Mouse (Mus musculus) midbrain, embryonic 16.5 days (tissue): Measurements from ENCODE around the gene 9230104L09Rik. TPM values are rescaled to one million over a fixed set of nuclear protein-coding genes. Genes with fewer than 3 reads are reported as not detected.

ENCODE experiments used
- ATAC-seq: fragments of 200-750 bp; cut with Nextera tagmentation; 2 replicates; pipeline ENCODE4 v1.8.0; 2017; ENCODE audit warnings: moderate TSS enrichment
- H3K27ac ChIP-seq: fragments of 300-500 bp; sonication (generic); 2 replicates; pipeline ENCODE4 v1.5.1; 2014; ENCODE audit warnings: mild to moderate bottlenecking, low read length, mixed read lengths
- H3K27me3 ChIP-seq: fragments of 300-500 bp; sonication (generic); 2 replicates; pipeline ENCODE4 v1.6.1; 2014; ENCODE audit warnings: low read depth, low read length, mixed read lengths; ENCODE audit not compliant: control insufficient read depth, insufficient read depth
- H3K36me3 ChIP-seq: fragments of 300-500 bp; sonication (generic); 2 replicates; pipeline ENCODE4 v1.6.1; 2014; ENCODE audit warnings: mild to moderate bottlenecking, low read length, moderate library complexity, mixed read lengths; ENCODE audit not compliant: control insufficient read depth, insufficient read depth
- H3K4me1 ChIP-seq: fragments of 300-500 bp; sonication (generic); 2 replicates; pipeline ENCODE4 v1.6.1; 2014; ENCODE audit warnings: mild to moderate bottlenecking, low read length, mixed read lengths; ENCODE audit not compliant: control insufficient read depth, insufficient read depth
- H3K4me2 ChIP-seq: fragments of 300-500 bp; sonication (generic); 2 replicates; pipeline ENCODE4 v1.6.1; 2014; ENCODE audit warnings: mild to moderate bottlenecking, low read length, mixed read lengths
- H3K4me3 ChIP-seq: fragments of 300-500 bp; sonication (generic); 2 replicates; pipeline ENCODE4 v1.5.1; 2014; ENCODE audit warnings: low read depth, mild to moderate bottlenecking, low read length, moderate library complexity, mixed read lengths
- H3K9ac ChIP-seq: fragments of 300-500 bp; sonication (generic); 2 replicates; pipeline ENCODE4 v1.6.1; 2014; ENCODE audit warnings: low read depth, low read length, mixed read lengths
- H3K9me3 ChIP-seq: fragments of 300-500 bp; sonication (generic); replicated peaks from 2 replicates; pipeline ENCODE4 v1.6.1; 2014; ENCODE audit warnings: mild to moderate bottlenecking, low read length, mixed read lengths; ENCODE audit not compliant: control insufficient read depth, poor library complexity, severe bottlenecking
- WGBS: fragments of 180-500 bp; shearing (Covaris S2); extraction: QIAGEN DNeasy Blood & Tissue Kit; methylation state at CpG from one replicate; pipeline ENCODE4 v1.1.7; 2014; 5-methylcytosine and 5-hydroxymethylcytosine counted together
- polyA plus RNA-seq: library from polyadenylated mRNA; unstranded; fragments of >200 nt; fragmentation: Nextera tagmentation; extraction: Ambion mirVana; gene quantifications from 2 replicates; pipeline ENCODE4 v1.2.1, GENCODE M21; 2015

The 9230104L09Rik gene
- polyA plus RNA-seq, result not detected in 2 replicates

DNA sequence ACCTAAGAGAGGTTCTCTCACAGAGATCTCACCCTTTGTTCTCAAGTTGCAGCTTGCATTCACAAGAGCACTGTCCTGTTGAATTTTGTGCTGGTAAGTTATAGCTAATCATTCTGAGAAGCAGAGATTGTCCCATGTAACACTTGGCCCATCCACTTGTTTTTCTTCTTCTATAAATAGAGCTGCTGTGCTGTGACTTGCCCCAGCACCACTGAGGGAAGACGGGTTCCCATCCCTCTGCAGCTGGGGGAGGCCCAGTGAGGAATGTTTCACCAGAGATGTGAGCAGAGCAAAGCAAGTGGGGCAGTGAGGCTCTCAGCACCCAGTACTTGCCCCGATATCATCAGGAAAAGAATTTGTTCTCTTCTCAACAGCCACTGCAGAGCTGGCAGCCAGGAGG, at the start of gene 9230104L09Rik:
TSS of gene 9230104L09Rik (minus strand) at position 73 of the 400 bp plus-strand sequence.
- H3K4me2 ChIP-seq, result no peak within 1 kb of the TSS
- no peaks in the 10 kb centered on the region for H3K36me3 ChIP-seq
- H3K4me3 ChIP-seq, result no peak within 1 kb of the TSS
- no peaks in the 10 kb centered on the region for H3K9me3 ChIP-seq
- no peaks in the 10 kb centered on the region for H3K27me3 ChIP-seq
- whole genome bisulfite sequencing, result 68% methylated on average over 2 of the region's 2 CpGs
- no peak for ATAC-seq
- no peak within 1 kb of the TSS for H3K9ac ChIP-seq
- H3K27ac ChIP-seq, result no peak within 1 kb of the TSS
- H3K4me1 ChIP-seq, result no peaks in the 10 kb centered on the region

DNA sequence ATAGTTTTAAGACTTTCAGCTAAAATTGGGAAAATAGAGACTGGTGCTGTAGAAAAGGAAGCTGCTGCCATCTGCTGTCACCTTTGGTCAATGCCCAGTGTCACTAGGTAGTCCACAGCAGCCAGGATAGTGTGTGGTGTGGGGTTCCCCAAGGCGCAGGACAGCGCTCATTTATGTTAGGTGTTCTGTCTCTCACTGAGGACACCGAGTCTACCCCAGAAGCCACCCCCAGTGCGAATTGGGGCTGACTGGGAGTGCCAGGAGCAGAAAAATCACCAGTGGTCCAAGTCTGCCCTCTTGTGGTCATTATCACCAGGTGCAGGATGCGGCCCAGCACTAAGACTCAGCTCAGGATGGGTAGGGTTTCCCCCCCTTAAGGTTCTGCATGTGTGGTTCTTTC, 37.4 kb upstream of the 9230104L09Rik start:
- no peaks in the 10 kb centered on the region for H3K4me1 ChIP-seq
- no peak overlapping the region; the same call in 1 of the 2 replicates for H3K4me2 ChIP-seq
- WGBS, result 11% methylated on average over 5 of the region's 5 CpGs
- no peaks in the 10 kb centered on the region for H3K9me3 ChIP-seq
- ATAC-seq, result peak; percentile 88
- no peaks in the 10 kb centered on the region for H3K36me3 ChIP-seq
- H3K27ac ChIP-seq, result no peak overlapping the region
- no peak overlapping the region for H3K4me3 ChIP-seq
- no peaks in the 10 kb centered on the region for H3K27me3 ChIP-seq
- H3K9ac ChIP-seq, result no peak overlapping the region

DNA sequence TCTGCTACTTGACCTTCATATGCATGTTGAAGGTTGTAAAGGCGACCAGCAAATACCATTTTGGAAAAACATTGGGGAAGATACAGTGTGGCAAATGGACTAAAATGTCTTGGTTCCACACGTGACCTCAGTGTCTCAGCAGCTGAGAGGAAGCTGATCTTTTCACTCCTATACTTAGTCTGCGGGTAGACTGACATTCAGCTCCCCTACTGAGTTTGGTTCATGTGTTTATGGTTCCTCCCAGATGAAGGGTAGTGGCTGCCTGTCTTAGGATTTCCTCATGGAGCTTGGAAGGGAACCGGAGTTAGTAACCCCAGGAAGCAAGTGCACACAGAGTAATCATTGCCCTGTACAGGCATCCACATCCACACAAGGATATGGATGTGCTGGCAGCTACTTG, 35.5 kb upstream of the 9230104L09Rik start:
- Histone ChIP-seq H3K27me3 (no peaks in the 10 kb centered on the region), H3K27ac (no peak overlapping the region), H3K4me1 (no peaks in the 10 kb centered on the region), H3K4me2 (no peak overlapping the region), H3K36me3 (no peaks in the 10 kb centered on the region), H3K9ac (no peak overlapping the region), H3K4me3 (no peak overlapping the region), H3K9me3 (no peaks in the 10 kb centered on the region)
- whole genome bisulfite sequencing, result 73% methylated on average over 4 of the region's 4 CpGs
- ATAC-seq, result no peak

DNA sequence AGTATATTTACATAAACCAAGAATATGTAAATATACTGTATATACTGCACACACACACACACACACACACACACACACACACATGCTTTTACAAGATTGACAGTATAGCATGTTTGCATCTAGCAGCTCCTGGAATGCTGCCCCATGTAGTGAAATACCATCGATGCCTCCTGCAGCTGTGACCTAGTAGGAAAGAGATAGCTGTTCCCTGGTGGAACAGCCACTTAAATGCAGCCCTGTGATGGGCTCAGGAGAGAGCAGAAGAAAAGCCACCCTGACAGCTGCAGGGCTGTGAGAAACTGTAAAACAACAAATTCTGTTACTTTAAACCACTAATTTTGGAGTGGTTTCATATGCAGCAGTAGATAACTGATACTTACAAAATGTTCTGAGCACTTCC, 31.4 kb upstream of the 9230104L09Rik start:
- Histone ChIP-seq H3K9ac (no peak overlapping the region), H3K9me3 (no peaks in the 10 kb centered on the region), H3K4me1 (no peaks in the 10 kb centered on the region), H3K27ac (no peak overlapping the region), H3K27me3 (no peaks in the 10 kb centered on the region), H3K4me3 (no peak overlapping the region), H3K4me2 (no peak overlapping the region), H3K36me3 (no peaks in the 10 kb centered on the region)
- no peak for ATAC-seq
- 76% methylated on average over 1 of the region's 1 CpGs for WGBS

DNA sequence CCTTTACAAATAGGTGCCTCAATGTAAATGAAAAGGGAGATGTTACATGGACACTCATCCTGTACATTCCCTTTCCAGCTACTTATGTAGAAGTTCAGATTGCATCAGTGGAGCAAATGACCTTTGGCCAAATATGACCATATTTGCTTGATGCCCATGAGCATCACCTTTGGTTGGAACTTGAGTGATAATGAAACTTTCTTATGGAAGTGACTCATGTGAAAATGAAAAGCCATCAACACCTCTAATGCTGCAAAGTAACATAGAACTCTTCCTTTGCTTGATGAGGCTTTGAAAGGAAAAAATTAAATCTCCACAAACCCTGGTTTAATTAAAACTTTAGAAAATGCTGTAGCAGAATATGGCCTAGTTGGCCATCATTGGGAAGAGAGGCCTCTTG, 28.3 kb upstream of the 9230104L09Rik start:
- Histone ChIP-seq H3K36me3 (no peaks in the 10 kb centered on the region), H3K9me3 (no peaks in the 10 kb centered on the region), H3K27ac (no peak overlapping the region), H3K9ac (no peak overlapping the region), H3K4me2 (no peak overlapping the region), H3K4me3 (no peak overlapping the region), H3K4me1 (peaks cover 8% of the 10 kb centered on the region), H3K27me3 (no peaks in the 10 kb centered on the region)
- no peak for ATAC-seq

DNA sequence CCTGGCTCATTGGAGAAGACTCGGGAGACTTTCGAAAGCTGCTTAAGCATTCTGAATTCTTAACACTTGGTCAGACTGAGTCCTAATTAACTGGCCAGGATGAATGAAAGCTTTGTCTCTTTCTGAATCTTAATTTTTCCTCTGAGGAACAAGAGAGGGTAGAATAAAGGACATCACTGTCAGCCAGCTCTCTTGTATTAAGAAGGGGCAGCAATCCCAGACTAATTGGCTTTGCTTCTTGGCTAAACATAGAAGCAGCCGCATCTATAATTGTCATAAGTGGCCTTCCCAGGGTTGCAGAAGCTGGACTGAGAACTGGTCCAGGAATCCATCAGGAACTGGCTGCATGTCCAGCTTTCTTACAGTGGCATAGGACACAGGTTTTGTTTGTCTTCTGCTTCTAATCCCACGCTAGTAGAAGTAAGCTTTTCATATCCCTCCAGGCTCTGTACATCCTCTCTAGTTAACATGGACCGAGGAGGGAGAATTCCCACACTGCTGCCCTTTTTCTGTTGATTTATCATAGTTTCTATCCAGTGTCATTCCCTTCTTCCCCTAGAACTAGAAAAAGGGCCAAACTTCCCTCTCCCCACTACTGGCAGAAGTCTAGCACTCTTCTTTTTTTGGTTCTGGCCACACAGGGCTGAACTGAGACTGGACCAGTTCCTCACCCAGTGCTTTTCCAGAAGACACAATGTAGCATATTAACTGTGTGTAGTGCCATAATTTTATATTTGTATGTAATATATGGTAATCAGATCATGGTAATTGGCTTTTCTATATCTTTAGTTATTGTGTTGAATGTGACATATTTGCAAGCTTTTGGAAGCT, 25.4 kb upstream of the 9230104L09Rik start:
- ATAC-seq, result peak; percentile 92

DNA sequence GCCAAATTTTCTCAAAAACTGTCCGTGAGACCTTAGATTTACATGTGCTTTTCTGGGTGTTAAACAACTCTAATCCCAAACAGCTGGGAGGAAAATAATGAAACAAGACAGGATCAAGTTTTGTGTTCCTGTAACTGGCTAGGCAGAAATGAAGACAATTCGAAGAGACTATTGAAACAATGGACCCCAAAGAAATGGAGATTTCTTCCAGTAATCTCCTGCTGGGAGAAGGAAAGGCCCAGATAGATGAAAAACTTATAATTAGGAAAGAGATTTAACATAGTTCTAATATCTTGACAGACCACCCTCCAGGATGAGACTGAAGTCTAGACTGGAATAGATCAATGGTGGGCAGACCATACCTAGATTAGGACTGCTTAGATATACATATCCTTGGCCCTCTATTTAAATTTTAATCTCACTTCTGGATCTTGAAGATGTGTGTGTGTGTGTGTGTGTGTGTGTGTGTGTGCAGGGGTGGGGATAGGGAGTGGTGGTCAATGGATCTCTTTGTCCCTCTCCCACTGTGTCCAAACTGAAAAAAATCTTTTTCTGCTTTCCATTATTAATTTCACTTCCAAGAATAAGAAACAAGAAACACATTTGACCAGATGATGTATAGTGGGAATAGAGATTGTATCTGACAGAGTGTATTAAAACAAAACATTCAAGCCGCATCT, 24.6 kb upstream of the 9230104L09Rik start:
- Histone ChIP-seq H3K4me3 (no peak overlapping the region), H3K4me2 (no peak overlapping the region), H3K9ac (no peak overlapping the region), H3K27ac (peak overlapping the region; percentile 73), H3K36me3 (no peaks in the 10 kb centered on the region), H3K27me3 (no peaks in the 10 kb centered on the region), H3K9me3 (no peaks in the 10 kb centered on the region), H3K4me1 (peaks cover 8% of the 10 kb centered on the region)
- peak; percentile 66 for ATAC-seq
- WGBS, result 17% methylated on average over 3 of the region's 3 CpGs

More for the DNA sequence above, 25.4 kb upstream of the 9230104L09Rik start:
- peaks cover 8% of the 10 kb centered on the region for H3K4me1 ChIP-seq
- H3K9me3 ChIP-seq, result no peaks in the 10 kb centered on the region
- no peaks in the 10 kb centered on the region for H3K27me3 ChIP-seq
- no peaks in the 10 kb centered on the region for H3K36me3 ChIP-seq
- 11% methylated on average over 5 of the region's 5 CpGs for WGBS
- peak overlapping the region; percentile 73 for H3K27ac ChIP-seq
- H3K9ac ChIP-seq, result no peak overlapping the region
- no peak overlapping the region for H3K4me2 ChIP-seq
- H3K4me3 ChIP-seq, result no peak overlapping the region

DNA sequence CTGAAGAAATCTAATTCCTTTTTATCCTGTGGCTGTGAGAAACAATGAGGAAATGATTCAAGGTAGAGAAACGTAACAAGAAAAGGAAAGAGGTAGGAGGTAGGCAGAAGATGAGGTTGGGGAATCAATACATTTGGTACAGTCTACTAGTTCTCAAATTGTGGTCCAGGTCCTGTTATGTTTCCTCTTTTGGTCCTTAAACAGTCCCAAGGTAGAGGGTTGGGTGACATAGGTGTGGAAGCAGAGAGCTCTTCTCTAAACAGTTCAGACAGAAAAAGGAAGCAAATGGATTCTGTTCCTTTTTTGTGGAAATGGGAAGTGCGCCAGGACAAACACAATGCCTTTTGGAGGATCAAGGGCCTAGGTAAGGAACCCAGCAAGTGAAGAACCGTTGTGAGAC, 24.0 kb upstream of the 9230104L09Rik start:
- H3K27ac ChIP-seq, result peak overlapping the region; percentile 48
- H3K27me3 ChIP-seq, result no peaks in the 10 kb centered on the region
- WGBS, result 59% methylated on average over 3 of the region's 3 CpGs
- no peak overlapping the region for H3K4me2 ChIP-seq
- H3K4me3 ChIP-seq, result no peak overlapping the region
- ATAC-seq, result no peak
- H3K36me3 ChIP-seq, result no peaks in the 10 kb centered on the region
- no peaks in the 10 kb centered on the region for H3K9me3 ChIP-seq
- no peak overlapping the region for H3K9ac ChIP-seq
- H3K4me1 ChIP-seq, result peaks cover 8% of the 10 kb centered on the region

DNA sequence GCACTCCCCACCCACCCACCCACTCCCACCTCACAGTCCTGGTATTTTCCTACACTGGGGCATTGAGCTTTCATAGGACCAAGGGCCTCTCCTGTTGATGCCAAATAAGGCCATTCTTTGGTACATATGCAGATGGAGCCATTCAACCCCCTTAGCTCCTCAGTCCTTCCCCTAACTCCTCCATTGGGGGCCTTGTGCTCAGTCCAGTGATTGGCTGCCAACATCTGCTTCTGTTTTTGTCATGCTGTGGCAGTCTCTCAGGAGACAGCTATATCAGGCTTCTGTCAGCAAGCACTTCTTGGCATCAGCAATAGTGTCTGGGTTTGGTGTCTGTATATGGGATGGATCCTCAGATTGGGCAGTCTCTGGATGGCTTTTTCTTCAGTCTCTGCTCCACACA, 19.9 kb upstream of the 9230104L09Rik start:
- Histone ChIP-seq H3K9me3 (no peaks in the 10 kb centered on the region), H3K4me3 (no peak overlapping the region), H3K9ac (no peak overlapping the region), H3K36me3 (no peaks in the 10 kb centered on the region), H3K4me2 (no peak overlapping the region), H3K27ac (no peak overlapping the region), H3K4me1 (peaks cover 2% of the 10 kb centered on the region; the same call in 1 of the 2 replicates), H3K27me3 (no peaks in the 10 kb centered on the region)
- ATAC-seq, result peak; percentile 45; the same call in 1 of the 2 replicates
